Mouse (Mus musculus): ENCODE measurements around the gene Syt15. TPM values are rescaled to one million over a fixed set of nuclear protein-coding genes. Genes with fewer than 3 reads are reported as not detected.

The Syt15 gene
- polyA plus RNA-seq, 1 experiment from 2014 or later: 0.83 TPM

- no peaks in the 10 kb centered on the region for H3K4me1 ChIP-seq (replicated peaks)
- WGBS: 93% methylated on average over 4 of the region's 4 CpGs
- H3K9me3 ChIP-seq: no peaks in the 10 kb centered on the region
- H3K27me3 ChIP-seq: no peaks in the 10 kb centered on the region
- no peak overlapping the region for H3K4me2 ChIP-seq
- H3K36me3 ChIP-seq: no peaks in the 10 kb centered on the region
- H3K27ac ChIP-seq (replicated peaks): no peak overlapping the region
- no peak overlapping the region for H3K9ac ChIP-seq
- no peak for ATAC-seq (ENCODE audit: low FRiP score, low read depth)
- H3K4me3 ChIP-seq: no peak overlapping the region
Measured at GRCm38 (mm10) chr14:34275225-34275624, 55.8 kb downstream of the Syt15 start.

GRCm38 (mm10) chr14:34279726-34280125 is 60.3 kb downstream of the Syt15 start:
- ATAC-seq (ENCODE audit: low FRiP score, low read depth): no peak
- Histone ChIP-seq H3K9ac (no peak overlapping the region), H3K9me3 (no peaks in the 10 kb centered on the region), H3K4me1 (replicated peaks) (no peaks in the 10 kb centered on the region), H3K4me2 (no peak overlapping the region), H3K27me3 (no peaks in the 10 kb centered on the region), H3K36me3 (no peaks in the 10 kb centered on the region), H3K4me3 (no peak overlapping the region), H3K27ac (replicated peaks) (no peak overlapping the region)
- 80% methylated on average over 4 of the region's 4 CpGs for WGBS

Other genes starting within 250 kb of the Syt15 start
- 1.2 and 1.5 TPM in 2 replicates for gene Zfp488, start 240.8 kb upstream of the Syt15 start, polyA plus RNA-seq (2015; fragmentation: Nextera tagmentation; extraction: Ambion mirVana)
- not detected in 2 replicates for gene Gm30083, start 204.4 kb upstream of the Syt15 start, polyA plus RNA-seq (2015; fragmentation: Nextera tagmentation; extraction: Ambion mirVana)
- gene Gm5460, start 202.8 kb upstream of the Syt15 start, polyA plus RNA-seq (2015; fragmentation: Nextera tagmentation; extraction: Ambion mirVana): not detected in 2 replicates
- not detected in 2 replicates for gene Antxrl, start 166.9 kb upstream of the Syt15 start, polyA plus RNA-seq (2015; fragmentation: Nextera tagmentation; extraction: Ambion mirVana)
- 0.16 TPM in 1 of 2 replicates, not detected in the other for gene Anxa8, start 133.6 kb upstream of the Syt15 start, polyA plus RNA-seq (2015; fragmentation: Nextera tagmentation; extraction: Ambion mirVana)
- not detected in 2 replicates for gene A630023A22Rik, start 116.8 kb upstream of the Syt15 start, polyA plus RNA-seq (2015; fragmentation: Nextera tagmentation; extraction: Ambion mirVana)
- gene Npy4r, start 67.1 kb upstream of the Syt15 start, polyA plus RNA-seq (2015; fragmentation: Nextera tagmentation; extraction: Ambion mirVana): 0.13 and 0.22 TPM in 2 replicates
- gene Gprin2, start 17.9 kb upstream of the Syt15 start, polyA plus RNA-seq (2015; fragmentation: Nextera tagmentation; extraction: Ambion mirVana): 6.1 and 6.2 TPM in 2 replicates
- 5.9 and 7.1 TPM in 2 replicates for gene Shld2, start 90.9 kb downstream of the Syt15 start, polyA plus RNA-seq (2015; fragmentation: Nextera tagmentation; extraction: Ambion mirVana)
- 114 and 116 TPM in 2 replicates for gene Glud1, start 91.1 kb downstream of the Syt15 start, polyA plus RNA-seq (2015; fragmentation: Nextera tagmentation; extraction: Ambion mirVana)
- not detected in 2 replicates for gene Fam25c, start 135.8 kb downstream of the Syt15 start, polyA plus RNA-seq (2015; fragmentation: Nextera tagmentation; extraction: Ambion mirVana)
- 170 and 223 TPM in 2 replicates for gene Sncg, start 155.2 kb downstream of the Syt15 start, polyA plus RNA-seq (2015; fragmentation: Nextera tagmentation; extraction: Ambion mirVana)
- gene Mmrn2, start 155.9 kb downstream of the Syt15 start, polyA plus RNA-seq (2015; fragmentation: Nextera tagmentation; extraction: Ambion mirVana): 4.1 and 5.3 TPM in 2 replicates

All from hindbrain, embryonic 15.5 days (tissue).